Mouse (Mus musculus) mouse embryonic stem cell (cell line): ENCODE results near the gene Mgarp.
"Not testable (repeated sequence)": the region's sequence is repeated elsewhere in the genome, so short reads cannot be mapped to it uniquely, and the experiment has no call there.

Source experiments
- in situ Hi-C, 2 experiments: fragments of 300-500 bp; cut with MboI; formaldehyde crosslinking; loops; 1 replicate in 1 of 2; 3 replicates in 1 of 2; pipeline ENCODE4 v1.14.3; 2019 to 2020; ENCODE audit warnings: low sequenced_read_pairs in 2 of 2, low pct_unique_long_range_greater_than_20kb in 1 of 2, mixed read lengths in 1 of 2; ENCODE audit not compliant: unreplicated experiment in 1 of 2

Gene Mgarp

DNA sequence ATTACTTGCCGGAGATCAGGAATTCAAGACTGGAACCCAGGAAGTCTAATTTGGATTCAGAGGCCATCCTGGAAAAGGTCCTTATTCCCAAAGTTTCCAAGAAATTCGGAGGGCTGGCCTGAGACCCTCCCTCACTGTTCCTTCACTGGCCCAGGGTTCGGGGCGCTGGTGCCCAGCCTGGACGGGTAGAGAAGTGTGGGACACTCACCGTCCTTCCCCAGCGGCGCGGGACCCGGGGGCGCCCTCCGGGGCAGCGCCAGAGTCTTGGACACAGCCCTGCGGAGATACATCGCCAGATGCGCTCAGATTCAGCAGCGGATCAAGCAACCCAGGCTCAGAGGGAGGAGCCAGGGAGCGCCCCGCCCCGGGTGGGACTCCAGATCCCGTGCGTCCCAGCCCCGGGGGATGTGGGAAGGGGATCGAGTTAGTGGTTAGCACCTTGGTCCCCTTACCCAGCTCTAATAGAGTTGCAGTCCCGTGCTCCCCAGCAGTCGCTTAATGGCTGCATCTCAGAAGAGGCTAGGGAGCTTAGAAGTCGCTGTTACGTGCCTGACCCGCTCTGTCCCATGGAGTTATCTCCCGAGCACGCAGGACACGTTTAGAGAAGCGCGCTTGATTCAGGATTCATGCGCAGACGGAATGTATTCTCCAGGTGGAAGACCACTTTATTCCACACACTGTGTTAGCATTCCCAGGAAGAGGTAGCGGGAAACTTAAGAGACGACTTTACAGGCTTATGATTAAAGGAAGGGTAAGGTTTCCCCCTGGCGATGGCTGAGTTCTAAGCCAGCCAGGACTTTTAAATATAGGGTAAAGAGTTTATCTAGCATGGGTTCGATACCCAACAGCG, at the start of gene Mgarp:
Gene Mgarp (minus strand): TSS at position 520 of the 850 bp plus-strand sequence.
- in situ Hi-C loops = no loop called here

GRCm38 (mm10) chr3:51434871-51435595, 38.5 kb upstream of the Mgarp start:
- in situ Hi-C loops = no loop called here

DNA sequence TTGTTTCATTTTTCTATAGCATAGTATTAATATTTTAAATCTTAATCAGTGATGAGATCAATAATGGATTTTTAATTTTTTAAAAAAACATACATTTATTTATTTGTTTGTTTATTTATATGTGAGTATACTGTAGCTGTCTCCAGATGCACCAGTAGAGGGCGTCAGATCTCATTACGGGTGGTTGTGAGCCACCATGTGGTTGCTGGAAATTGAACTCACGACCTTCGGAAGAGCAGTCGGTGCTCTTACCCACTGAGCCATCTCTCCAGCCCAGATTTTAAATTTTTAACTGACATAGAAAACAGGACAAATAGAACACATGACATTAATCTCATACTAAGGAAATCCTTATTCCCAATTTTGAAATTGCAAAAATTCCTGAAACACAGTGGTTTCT, 37.8 kb upstream of the Mgarp start:
- in situ Hi-C loops = not testable (repeated sequence)

GRCm38 (mm10) chr3:51425394-51425793, 28.9 kb upstream of the Mgarp start:
- in situ Hi-C loops = no loop called here

- in situ Hi-C loops = no loop called here
Measured at GRCm38 (mm10) chr3:51421921-51422320, 25.4 kb upstream of the Mgarp start.

DNA sequence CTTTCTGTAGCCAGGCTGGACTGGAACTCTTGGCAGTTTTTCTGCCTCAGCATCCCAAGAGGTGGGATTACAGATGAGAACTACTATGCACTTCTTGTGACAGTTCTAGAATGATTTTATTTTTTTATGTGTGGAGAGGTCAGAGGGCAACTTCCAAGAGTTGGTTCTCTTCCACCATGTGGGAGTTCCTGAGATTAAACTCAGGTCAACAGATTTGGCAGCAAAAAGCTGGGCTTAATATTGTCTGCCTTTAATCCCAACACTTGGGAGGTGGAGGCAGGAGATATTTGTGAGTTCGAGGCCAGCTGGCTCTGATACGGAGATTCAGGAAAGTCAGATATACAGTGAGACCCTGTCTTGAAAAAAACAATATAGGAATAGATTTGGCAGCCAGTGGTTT, 21.4 kb upstream of the Mgarp start:
- in situ Hi-C loops = no loop called here

- in situ Hi-C loops = no loop called here
Measured at GRCm38 (mm10) chr3:51417485-51417884, 20.9 kb upstream of the Mgarp start.

GRCm38 (mm10) chr3:51417135-51417458, 20.6 kb upstream of the Mgarp start:
- in situ Hi-C loops = no loop called here

DNA sequence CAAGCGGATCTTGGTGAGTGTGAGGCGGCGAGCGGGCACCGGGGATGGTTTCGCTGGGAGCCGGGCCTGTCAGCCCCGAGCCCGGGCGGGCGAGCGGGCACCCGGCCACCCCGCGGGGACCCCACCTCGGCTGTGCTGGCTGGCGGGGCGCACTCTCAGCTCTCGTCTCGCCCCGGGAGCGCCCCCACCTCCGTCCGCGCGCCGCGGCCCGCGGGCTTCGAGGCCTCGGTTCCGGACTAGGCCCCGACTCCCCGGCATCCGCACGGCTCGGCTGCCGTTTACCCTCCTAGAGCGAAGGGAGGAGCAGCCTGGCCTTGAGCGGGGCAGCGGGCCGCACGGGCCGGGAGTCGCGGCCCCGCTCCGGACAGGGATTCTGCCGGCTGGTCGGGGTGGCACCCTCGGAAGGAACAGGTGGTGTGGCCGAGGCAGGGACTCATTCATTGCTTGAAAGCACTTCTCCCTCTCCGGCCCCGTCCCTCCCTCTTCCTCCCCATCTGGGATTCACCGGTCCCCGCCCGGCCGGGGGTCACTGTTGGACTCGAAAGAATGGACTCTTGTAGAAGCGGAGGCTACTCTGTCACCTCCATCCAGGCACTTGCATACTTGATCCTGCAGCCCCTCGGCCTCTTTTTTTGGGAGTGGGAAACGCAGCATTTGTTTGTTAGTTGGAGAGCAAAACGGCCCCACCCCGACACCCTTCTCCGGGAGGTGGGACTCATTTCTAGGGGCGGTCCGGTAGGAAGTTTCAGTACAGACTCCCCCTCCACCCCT, 20.0 kb upstream of the Mgarp start:
- in situ Hi-C loops = no loop called here

DNA sequence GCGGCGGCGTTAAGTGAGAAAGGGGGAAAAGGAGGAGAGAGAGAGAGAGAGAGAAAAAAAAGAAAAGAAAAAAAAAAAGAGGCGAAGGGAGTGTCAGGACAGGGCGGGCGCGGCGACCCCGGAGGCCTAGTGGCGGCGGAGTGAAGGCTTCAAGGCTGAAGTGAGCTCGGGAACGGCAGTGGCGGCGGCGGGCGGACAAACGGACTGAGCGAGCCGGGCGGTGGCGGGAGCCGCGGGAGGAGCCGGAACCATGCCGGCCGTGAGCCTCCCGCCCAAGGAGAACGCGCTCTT, 19.5 kb upstream of the Mgarp start:
- in situ Hi-C loops = no loop called here

- in situ Hi-C loops = no loop called here
Measured at GRCm38 (mm10) chr3:51415098-51416072, 18.8 kb upstream of the Mgarp start, which contains the start of gene Naa15. Gene Naa15 (plus strand): TSS chr3:51415148.

DNA sequence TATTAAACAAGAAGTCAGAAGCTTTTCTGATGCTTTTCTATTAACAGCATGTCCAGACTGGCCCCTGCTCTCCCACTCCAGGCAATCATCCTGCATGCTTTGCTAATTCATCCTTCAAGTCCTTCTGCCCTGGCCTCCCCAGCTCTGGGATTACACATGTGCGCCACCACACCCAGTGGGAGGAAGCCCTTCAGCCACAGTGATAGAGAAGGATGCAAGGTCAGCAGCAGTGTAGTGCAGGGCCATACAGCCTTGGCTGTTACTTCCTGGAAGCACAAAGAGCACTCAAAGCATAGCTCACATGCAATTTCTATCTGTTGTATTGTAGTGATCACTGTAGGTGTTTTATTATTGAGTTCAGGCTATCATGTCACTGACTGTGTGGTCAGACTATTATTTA, 16.7 kb upstream of the Mgarp start:
- in situ Hi-C loops = no loop called here

GRCm38 (mm10) chr3:51412457-51412856, 15.9 kb upstream of the Mgarp start:
- in situ Hi-C loops = no loop called here

- in situ Hi-C loops = no loop called here
Measured at GRCm38 (mm10) chr3:51408561-51409183, 12.1 kb upstream of the Mgarp start, which contains the start of gene Ndufc1. Gene Ndufc1 (minus strand): TSS chr3:51408988.

- in situ Hi-C loops = no loop called here
Measured at GRCm38 (mm10) chr3:51407870-51408560, 11.5 kb upstream of the Mgarp start.

- in situ Hi-C loops = no loop called here
Measured at GRCm38 (mm10) chr3:51402628-51403027, 6.1 kb upstream of the Mgarp start.

GRCm38 (mm10) chr3:51402054-51402453, 5.5 kb upstream of the Mgarp start:
- in situ Hi-C loops = not testable (repeated sequence)
